Mouse (Mus musculus) adrenal gland, adult 8-10 months (tissue): ENCODE measurements around the gene Slfnl1. TPM values are rescaled to one million over a fixed set of nuclear protein-coding genes. Genes with fewer than 3 reads are reported as not detected.

ENCODE experiments used
- total RNA-seq, 4 experiments: library from RNA; stranded (reverse); gene quantifications; 2 replicates each; pipeline ENCODE4 v1.2.4; 2022

Gene Slfnl1
- total RNA-seq, 4 experiments from 2014 or later: 0.22 to 0.59 (median 0.39) TPM

Other genes starting within 250 kb of the Slfnl1 start
- 1 to 10 TPM in 2 of 4 experiments, under 1 TPM in 2; 0.90 to 1.6 (median 1.1) TPM for gene Foxo6, start 244.9 kb upstream of the Slfnl1 start, total RNA-seq
- 10 to 100 TPM; 31.8 to 57.1 (median 47.6) TPM for gene Scmh1, start 127.0 kb upstream of the Slfnl1 start, total RNA-seq
- 10 to 100 TPM; 36.8 to 41.7 (median 39.2) TPM for gene Ctps, start 38.0 kb downstream of the Slfnl1 start, total RNA-seq
- gene Gm8439, start 56.5 kb downstream of the Slfnl1 start, total RNA-seq: not detected
- 10 to 100 TPM in 2 of 4 experiments, 1 to 10 TPM in 2; 9.6 to 19.4 (median 12.6) TPM for gene Cited4, start 134.3 kb downstream of the Slfnl1 start, total RNA-seq
- gene Kcnq4, start 216.4 kb downstream of the Slfnl1 start, total RNA-seq: 1 to 10 TPM; 1.8 to 3.5 (median 2.9) TPM